8 mouse cellular contexts compared by ENCODE assay signal in the genomic region with DNA sequence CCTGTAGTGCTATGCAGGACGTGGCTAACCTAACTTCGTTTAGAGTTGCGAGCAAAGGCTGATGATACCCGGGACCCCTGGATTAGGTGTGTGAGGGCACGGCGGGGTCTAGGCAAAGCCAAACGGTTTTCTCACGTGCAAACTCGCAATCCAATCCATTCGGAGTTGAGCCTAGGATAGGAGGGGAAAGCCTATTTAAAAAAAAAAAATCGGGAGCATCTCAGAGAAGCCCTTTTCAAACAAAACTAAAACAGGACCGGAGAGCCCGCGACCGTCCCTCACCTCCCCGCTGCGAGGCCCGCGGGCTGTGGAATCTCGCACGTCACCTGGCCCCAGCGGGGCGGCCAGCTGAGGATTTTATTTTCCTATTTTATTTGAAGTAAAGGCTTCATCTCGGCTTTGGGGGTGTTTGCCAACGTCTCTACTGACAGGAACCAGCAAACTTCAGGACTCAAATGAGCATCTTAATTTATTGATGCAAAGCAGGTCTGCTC. TPM values are rescaled to one million over a fixed set of nuclear protein-coding genes. Genes with fewer than 3 reads are reported as not detected.
DNase-seq lines count a peak whose midpoint lies in the region; ATAC-seq and TF ChIP-seq lines count a peak whose summit lies in the region.

No protein-coding gene starts in this region.

- peak overlapping the region; percentile 99 for H3K27ac ChIP-seq in lung, embryonic 14.5 days (ENCODE audit: low read depth)
- H3K27ac ChIP-seq in embryonic fibroblast, embryonic 13.5 days (ENCODE audit: insufficient read depth, low read length): peak overlapping the region; percentile 60
- H3K27ac ChIP-seq in hindbrain, embryonic 16.5 days (ENCODE audit: low read depth, low read length): peak overlapping the region; percentile 79
- peak overlapping the region; percentile 77 for H3K27ac ChIP-seq in liver, embryonic 13.5 days

- H3K9me3 ChIP-seq in lung, embryonic 14.5 days (ENCODE audit: low read depth, low read length): no peaks in the 10 kb centered on the region
- H3K9me3 ChIP-seq in hindbrain, embryonic 16.5 days (ENCODE audit: control insufficient read depth, low read length): no peaks in the 10 kb centered on the region
- H3K9me3 ChIP-seq in liver, embryonic 13.5 days (replicated peaks): no peaks in the 10 kb centered on the region

- no peak for TF ChIP-seq POLR2A in embryonic fibroblast, embryonic 13.5 days (IDR thresholded peaks at IDR 0.05; ENCODE audit: low read depth, low read length)

- peak; percentile 4; the same call in 1 of the 2 replicates for ATAC-seq in lung, embryonic 14.5 days (ENCODE audit: insufficient read depth)
- ATAC-seq in hindbrain, embryonic 16.5 days: no peak; the same call in 1 of the 2 replicates
- ATAC-seq in liver, embryonic 13.5 days (ENCODE audit: low read depth): no peak

- peaks cover 9% of the 10 kb centered on the region; the same call in 1 of the 2 replicates for H3K4me1 ChIP-seq in lung, embryonic 14.5 days (ENCODE audit: insufficient read depth)
- no peaks in the 10 kb centered on the region; the same call in 1 of the 2 replicates for H3K4me1 ChIP-seq in embryonic fibroblast, embryonic 13.5 days (ENCODE audit: control insufficient read depth, insufficient read depth, low read length)
- peaks cover 7% of the 10 kb centered on the region; the same call in 1 of the 2 replicates for H3K4me1 ChIP-seq in hindbrain, embryonic 16.5 days (ENCODE audit: control insufficient read depth, insufficient read depth, low read depth, low read length)
- peaks cover 42% of the 10 kb centered on the region for H3K4me1 ChIP-seq in liver, embryonic 13.5 days (replicated peaks)

- under 1% methylated on average over 25 of the region's 25 CpGs for WGBS in lung, embryonic 14.5 days
- 0% methylated on average over 25 of the region's 25 CpGs for WGBS in hindbrain, embryonic 16.5 days
- under 1% methylated on average over 25 of the region's 25 CpGs for WGBS in liver, embryonic 13.5 days (ENCODE audit: insufficient replicate concordance)

- no peak for TF ChIP-seq CTCF in lung, embryonic 14.5 days (IDR thresholded peaks at IDR 0.05; ENCODE audit: low read depth)
- TF ChIP-seq CTCF in embryonic fibroblast, embryonic 13.5 days (IDR thresholded peaks at IDR 0.05; ENCODE audit: borderline replicate concordance, insufficient read depth, low read length): no peak

- peak overlapping the region; percentile 85 for H3K4me3 ChIP-seq in lung, embryonic 14.5 days (ENCODE audit: low read depth, low read length)
- peak overlapping the region; percentile 58 for H3K4me3 ChIP-seq in embryonic fibroblast, embryonic 13.5 days (ENCODE audit: insufficient read depth, low read length)
- H3K4me3 ChIP-seq in hindbrain, embryonic 16.5 days (ENCODE audit: low read length): peak overlapping the region; percentile 60
- H3K4me3 ChIP-seq in liver, embryonic 13.5 days (replicated peaks): peak overlapping the region; percentile 68

- no peaks in the 10 kb centered on the region for H3K27me3 ChIP-seq in lung, embryonic 14.5 days (ENCODE audit: insufficient read depth, low read length)
- no peaks in the 10 kb centered on the region for H3K27me3 ChIP-seq in hindbrain, embryonic 16.5 days (replicated peaks; ENCODE audit: control insufficient read depth, insufficient read depth, low read length)
- H3K27me3 ChIP-seq in liver, embryonic 13.5 days: peaks cover 6% of the 10 kb centered on the region; the same call in 1 of the 2 replicates

- DNase-seq in lung, embryonic 14.5 days: peak; percentile 65
- DNase-seq in lung, postnatal 10 days: no peak
- DNase-seq in NIH3T3 (ENCODE audit: low read depth): peak; percentile 60
- no peak for DNase-seq in liver, embryonic 13.5 days
- DNase-seq in telencephalon, adult 2 months (ENCODE audit: low read depth, low spot score): peak; percentile 12
- no peak for DNase-seq in urinary bladder, postnatal 36 days (ENCODE audit: low spot score in 2 of 2)

- peak overlapping the region; percentile 81 for H3K9ac ChIP-seq in lung, embryonic 14.5 days
- peak overlapping the region; percentile 71 for H3K9ac ChIP-seq in hindbrain, embryonic 16.5 days (ENCODE audit: low read depth, low read length)
- peak overlapping the region; percentile 77 for H3K9ac ChIP-seq in liver, embryonic 13.5 days

- no peaks in the 10 kb centered on the region for H3K36me3 ChIP-seq in lung, embryonic 14.5 days (ENCODE audit: insufficient read depth)
- no peaks in the 10 kb centered on the region for H3K36me3 ChIP-seq in hindbrain, embryonic 16.5 days (ENCODE audit: control insufficient read depth, insufficient read depth, low read length)
- H3K36me3 ChIP-seq in liver, embryonic 13.5 days: no peaks in the 10 kb centered on the region

- H3K4me2 ChIP-seq in lung, embryonic 14.5 days: peak overlapping the region; percentile 83
- peak overlapping the region; percentile 79 for H3K4me2 ChIP-seq in hindbrain, embryonic 16.5 days (ENCODE audit: low read length)
- H3K4me2 ChIP-seq in liver, embryonic 13.5 days: peak overlapping the region; percentile 98

RNA-seq across cellular contexts. Expression of gene Zeb2, which starts 0.6 kb away (rescaled TPM):
- polyA plus RNA-seq in lung, embryonic 14.5 days (2014; fragmentation: Nextera tagmentation; extraction: Ambion mirVana): 90.1 and 90.4 TPM in 2 replicates
- 66.5 and 73.5 TPM in 2 replicates for polyA plus RNA-seq in embryonic fibroblast, embryonic 13.5 days (2011; ENCODE audit: insufficient read length, low read depth, missing spikeins)
- polyA plus RNA-seq in hindbrain, embryonic 16.5 days (2015; fragmentation: Nextera tagmentation; extraction: Ambion mirVana): 30.3 and 36.8 TPM in 2 replicates
- 10.1 and 14.1 TPM in 2 replicates for polyA plus RNA-seq in liver, embryonic 13.5 days (2015; fragmentation: Nextera tagmentation; extraction: Ambion mirVana)

Comparison
In these comparisons a context has a peak if more than half of its experiments do, and no peak if none do; other contexts are left out.
1. DNase-seq: peak in lung, embryonic 14.5 days (single experiment), NIH3T3 (single experiment) and telencephalon, adult 2 months (single experiment); none in lung, postnatal 10 days (single experiment), liver, embryonic 13.5 days (single experiment) and urinary bladder, postnatal 36 days (0 of 2).
2. Peak in every context shown above with its lines, with median percentiles within 50 percentile points of each other: H3K27ac ChIP-seq, H3K4me2 ChIP-seq, H3K4me3 ChIP-seq and H3K9ac ChIP-seq.